Mouse (Mus musculus): Measurements from ENCODE around the gene Spg7.
A peak's percentile ranks its signal among the peaks of the same experiment; 100 is the strongest.

The Spg7 gene

DNA sequence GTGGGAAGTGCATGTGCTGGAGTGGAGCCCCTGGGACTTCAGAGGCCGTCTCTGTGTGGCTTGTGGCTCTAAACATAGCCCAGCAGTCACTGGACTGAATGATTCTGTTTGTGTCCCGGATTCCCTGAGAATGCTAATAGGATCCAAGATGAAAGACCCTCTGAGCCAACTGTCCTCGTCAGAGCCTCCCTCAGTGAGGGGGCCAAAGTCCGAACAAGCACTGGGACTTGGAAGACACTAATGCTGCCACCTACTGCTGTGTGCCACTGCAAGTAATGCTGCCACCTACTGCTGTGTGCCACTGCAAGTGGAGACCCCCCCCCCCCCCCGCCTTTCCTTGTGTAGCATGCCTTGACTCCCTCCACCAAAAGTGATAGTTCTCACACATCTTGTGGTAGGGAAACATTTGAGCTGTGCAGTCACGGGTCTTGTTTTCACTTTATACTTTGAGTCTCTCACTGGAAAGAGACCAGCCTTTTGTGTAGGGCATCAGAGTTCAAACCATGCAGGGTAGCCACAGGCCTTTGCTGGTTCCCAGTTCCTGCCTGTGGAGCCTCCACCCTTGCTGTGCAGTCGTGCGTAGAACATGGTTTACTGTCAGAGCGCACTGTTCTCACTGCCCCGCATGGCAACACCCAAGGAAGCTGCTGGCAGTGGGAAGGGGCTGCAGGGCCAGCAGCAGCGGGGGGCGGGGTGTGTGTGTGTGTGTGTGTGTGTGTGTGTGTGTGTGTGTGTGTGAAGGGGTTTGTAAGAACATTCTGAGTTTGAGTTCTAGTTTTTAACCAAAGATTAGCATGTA is 35.2 kb downstream of the Spg7 start:
- DNase-seq (ENCODE audit: low read depth): no peak

DNA sequence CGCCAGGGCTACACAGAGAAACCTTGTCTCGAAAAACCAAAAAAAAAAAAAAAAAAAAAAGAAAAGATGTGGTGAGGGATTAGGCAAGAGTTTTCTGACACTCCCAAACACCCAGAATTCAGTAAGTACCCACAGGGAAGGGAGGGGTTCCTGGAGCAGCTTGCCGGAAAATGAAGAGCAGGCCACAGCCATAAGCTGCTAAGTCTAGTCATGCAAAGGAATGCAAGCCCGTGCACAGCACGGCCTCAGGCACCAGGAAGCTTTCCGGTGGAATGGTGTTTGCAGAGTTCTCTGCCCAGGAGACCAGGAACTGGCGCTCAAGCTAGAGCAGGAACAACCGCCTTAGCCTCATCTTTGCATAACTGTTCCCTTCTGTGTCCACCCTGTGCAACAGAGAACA is 37.5 kb downstream of the Spg7 start:
- peak; percentile 96 for DNase-seq (ENCODE audit: low read depth)

DNA sequence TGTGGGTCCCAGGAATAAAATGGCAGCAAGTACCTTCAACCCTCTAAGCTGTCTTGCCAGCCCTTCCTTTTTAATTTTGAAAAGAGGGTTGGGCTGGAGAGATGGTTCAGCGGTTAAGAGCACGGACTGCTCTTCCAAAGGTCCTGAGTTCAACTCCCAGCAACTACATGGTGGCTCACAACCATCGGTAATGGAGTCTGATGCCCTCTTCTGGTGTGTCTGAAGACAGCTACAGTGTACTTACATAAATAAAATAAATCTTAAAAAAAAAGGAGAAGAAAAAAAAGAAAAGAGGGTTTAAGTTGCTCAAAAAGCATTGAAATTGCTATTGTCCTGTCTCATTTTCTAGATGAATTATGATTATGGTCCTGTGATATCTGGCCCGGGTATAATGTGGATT is 38.5 kb downstream of the Spg7 start:
- peak; percentile 52 for DNase-seq (ENCODE audit: low read depth)

DNA sequence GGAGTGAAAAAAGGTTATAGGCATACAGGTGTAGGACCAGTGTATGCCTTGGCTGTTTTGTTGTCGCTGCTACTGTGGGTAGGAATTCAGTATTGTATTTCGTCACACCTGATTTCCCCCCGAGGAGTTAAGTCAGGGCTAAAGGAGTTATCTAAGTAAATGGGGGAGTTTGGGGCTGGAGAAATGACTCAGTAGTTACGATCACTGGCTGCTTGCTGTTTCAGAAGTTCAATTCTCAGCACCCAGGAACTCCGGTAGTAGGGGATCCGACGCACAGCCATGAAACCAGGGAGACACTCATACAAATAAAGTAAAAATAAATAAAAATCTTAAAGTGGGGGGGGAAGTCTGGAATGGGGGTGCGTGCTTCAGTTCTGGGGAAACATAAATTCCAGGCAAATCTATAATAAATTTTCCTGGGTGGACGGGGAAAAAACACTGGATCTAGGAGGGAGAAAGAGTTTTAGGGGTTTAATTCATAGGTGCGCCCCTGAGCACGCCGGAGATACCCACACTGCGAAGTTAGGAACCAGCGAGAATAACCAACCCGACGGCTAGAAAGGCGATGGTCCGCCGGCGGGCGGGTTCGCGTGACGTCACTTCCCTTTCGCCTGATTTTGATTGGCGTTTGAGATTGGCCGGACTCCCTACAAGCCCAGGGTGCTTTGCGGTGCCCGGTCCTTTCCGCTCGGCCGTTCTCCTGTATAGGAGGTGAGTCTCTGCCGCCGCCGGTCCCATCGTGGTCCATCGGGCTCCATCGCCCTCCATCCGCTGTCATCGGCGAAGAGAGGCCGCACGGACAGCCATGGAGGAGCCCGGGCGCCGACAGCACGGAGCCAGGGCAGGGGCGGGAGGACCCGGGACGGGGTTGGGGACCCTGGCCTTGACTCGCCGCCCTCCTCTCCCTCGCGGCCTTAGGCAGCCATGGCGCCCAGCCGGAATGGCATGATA is 39.3 kb downstream of the Spg7 start, which contains the start of gene Rpl13:
Gene Rpl13, plus strand, starts transcription at position 616 of the 951 bp plus-strand sequence.
- peak; percentile 99 for DNase-seq (ENCODE audit: low read depth)

DNA sequence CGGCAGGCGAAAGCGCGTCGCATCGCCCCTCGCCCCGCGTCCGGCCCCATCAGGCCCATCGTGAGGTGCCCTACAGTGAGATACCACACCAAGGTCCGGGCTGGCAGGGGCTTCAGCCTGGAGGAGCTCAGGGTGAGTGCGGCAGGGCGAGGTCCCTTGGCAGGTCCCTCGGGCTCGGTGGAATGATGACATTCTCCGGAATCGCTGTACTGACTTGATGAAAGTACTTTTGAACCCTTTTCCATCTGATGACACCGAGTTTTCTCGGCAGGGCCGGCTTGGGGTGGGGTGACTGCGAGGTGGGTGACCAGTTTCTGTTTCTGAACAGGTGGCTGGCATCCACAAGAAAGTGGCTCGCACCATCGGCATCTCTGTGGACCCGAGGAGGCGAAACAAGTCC is 40.1 kb downstream of the Spg7 start:
- peak; percentile 36 for DNase-seq (ENCODE audit: low read depth)

DNA sequence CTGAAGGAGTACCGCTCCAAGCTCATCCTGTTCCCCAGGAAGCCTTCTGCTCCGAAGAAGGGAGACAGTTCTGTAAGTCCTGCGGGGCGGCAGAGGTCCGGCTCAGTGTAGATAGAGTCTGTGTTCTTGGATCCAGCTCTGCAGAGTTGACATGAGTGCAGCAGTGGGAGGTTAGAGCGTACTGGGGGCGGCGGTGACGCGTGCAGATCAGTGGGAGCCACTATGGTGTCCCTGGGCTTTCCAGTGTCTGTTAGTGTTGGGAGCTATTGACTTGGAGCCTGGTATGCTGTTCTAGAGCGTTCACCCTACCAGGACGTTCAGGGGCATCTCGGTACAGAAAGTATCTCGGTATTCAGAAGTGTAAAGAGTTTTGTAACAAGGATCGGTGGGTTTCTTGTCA is 40.5 kb downstream of the Spg7 start:
- peak; percentile 42 for DNase-seq (ENCODE audit: low read depth)

DNA sequence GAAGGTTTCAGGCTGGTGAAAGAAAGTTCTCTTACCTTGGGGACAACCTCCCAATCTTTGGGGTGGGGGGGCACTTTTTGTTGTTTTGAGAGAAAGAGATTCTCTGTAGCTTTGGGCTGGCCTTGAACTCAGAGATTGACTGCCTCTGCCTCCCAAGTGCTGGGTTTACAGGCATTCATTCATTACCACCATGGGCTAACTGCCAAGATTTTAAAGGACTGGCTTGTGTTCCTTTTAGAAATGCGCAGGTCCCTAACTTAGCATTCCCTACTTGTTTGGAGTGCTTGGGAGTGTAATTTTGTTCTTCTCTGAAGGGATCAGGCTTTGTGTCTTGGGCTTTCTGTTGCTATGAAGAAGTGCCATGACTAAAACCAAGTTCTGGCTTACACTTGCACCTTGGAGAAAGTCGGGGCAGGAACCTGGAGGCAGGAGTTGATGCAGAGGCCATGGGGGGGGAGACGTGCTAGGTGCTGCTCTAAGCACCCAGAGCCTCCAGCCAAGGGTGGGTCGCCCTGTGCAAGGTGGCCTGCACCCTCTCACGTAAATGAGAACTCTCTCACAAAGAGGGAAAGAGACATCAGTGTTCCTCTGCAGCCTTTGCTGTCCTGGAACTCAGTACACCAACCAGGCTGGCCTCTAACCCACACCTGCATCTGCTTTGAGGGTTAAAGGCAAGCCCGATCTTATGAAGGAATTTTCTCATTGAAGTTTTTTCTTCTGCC is 41.5 kb downstream of the Spg7 start:
- DNase-seq (ENCODE audit: low read depth): peak; percentile 44

DNA sequence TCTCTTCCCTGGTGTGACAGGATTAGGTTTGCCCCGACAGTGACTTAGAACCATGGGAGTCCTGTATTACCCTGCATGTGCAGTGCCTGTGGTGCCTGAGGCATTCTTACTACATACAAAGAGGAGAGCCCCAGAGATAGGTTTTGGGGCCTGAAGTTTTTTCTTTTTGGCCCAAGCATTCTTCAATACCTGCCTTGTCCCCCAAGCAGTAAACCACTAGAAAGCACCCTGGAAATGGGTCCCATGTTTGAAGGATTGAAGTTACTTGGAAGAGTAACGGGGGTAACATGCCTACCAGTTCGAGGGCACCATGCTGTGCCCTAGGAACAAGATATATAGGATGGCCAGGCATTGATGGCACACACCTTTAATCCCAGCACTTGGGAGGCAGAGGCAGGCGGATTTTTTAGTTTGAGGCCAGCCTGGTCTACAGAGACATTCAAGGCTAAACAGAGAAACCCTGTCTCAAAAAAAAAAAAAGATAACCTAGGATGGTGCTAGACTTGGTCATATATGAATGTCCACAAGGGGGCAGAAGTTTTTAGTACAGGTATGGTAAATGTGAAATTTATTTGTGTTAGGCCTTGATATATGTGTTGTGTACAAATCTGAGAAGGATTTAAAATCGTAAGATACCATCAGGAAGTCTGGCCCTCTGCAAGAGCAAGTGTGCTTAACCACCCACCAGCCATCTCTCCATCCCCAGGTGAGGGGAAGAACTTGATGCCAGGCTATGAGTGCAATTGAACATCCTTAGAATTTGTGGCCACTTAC is 43.0 kb downstream of the Spg7 start:
- DNase-seq (ENCODE audit: low read depth): peak; percentile 90

DNA sequence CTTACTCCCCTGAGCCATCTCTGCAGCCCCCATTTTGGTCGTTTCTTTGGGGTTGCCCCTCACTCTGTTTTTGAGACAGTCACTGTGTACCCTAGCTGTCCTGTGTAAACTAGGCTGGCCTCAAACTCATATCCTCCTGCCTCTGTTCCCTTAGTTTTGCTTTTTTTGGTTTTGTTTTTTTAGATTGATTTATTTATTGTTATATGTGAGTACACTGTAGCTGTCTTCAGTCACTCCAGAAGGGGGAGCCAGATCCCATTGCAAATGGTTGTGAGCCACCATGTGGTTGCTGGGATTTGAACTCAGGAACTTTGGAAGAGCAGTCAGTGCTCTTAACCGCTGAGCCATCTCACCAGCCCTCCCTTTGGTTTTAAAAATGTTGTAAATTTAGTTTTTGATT is 43.8 kb downstream of the Spg7 start:
- DNase-seq (ENCODE audit: low read depth): peak; percentile 80

DNA sequence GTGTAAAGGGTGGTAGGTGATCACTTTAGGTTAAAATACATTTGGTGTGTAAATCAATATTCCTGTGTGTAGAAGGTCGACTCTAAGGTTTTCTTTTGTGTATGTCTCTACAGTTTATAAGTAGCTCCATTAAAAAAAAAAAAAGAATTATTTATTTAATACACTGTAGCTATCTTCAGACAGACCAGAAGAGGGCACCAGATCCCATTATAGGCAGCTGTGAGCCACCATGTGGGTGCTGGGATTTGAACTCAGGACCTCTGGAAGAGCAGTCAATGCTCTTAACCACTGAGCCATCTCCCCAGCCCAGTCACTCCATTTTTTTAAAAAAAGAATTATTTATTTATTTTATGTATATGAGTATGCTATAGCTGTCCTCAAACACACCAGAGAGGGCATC is 45.3 kb downstream of the Spg7 start:
- DNase-seq (ENCODE audit: low read depth): peak; percentile 56

DNA sequence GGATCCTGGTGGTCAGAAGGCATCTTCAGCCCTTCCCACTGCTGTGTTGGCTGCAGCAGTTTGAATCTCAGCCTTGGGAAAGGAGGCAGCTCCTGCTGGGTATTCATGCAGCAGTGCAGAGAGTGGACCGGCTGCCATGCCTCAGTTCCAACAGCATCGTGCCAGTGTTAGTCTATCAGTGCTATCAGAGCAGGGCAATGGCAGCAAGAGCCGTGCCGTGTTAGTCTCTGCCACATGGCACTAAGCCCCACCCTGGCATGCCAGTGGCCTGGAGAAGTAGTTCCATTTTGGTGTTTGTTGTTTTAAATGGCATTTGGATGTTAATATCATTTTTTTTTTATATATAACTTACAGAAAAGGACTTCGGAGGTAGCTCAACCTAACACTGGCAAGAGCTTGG is 46.2 kb downstream of the Spg7 start:
- DNase-seq (ENCODE audit: low read depth): no peak

DNA sequence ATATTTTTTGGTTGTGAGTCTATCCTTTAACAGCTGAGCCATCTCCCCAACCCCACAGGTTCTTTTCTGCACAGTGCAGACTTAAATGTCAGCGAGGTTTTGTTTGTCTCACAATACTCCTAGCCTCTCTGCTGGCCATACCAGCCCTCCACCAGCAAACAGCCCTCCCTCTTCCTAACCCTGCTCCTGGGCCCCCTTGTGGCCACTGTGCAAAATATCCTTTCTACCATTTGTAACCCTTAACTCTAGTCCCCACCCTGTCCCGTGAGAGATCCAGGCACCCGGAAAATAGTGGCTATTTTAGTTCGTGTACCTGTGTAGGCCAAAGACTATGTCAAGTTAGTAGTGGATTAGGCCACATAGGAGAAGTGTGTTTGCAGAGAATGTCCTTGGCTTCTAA is 47.9 kb downstream of the Spg7 start:
- DNase-seq (ENCODE audit: low read depth): peak; percentile 85

DNA sequence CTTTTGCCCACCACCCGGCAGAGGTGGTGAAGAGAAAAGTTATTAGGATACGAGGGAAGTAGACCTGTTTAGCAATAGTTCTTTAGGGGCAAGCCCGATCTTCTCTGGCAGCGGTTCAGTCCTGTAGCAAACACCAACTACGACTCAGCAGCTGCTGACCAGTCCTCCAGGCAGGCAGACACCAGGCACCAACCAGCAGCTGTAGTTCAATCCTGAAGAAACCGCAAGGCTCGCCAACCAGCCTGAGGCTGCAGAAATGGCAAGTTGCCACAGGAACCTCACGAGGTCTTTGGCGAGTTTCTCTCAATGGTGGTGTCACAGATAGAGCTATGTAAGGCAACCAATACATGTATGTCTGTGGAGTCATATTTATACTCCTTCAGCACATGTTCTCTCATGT is 50.1 kb downstream of the Spg7 start:
- peak; percentile 92 for DNase-seq (ENCODE audit: low read depth)

DNA sequence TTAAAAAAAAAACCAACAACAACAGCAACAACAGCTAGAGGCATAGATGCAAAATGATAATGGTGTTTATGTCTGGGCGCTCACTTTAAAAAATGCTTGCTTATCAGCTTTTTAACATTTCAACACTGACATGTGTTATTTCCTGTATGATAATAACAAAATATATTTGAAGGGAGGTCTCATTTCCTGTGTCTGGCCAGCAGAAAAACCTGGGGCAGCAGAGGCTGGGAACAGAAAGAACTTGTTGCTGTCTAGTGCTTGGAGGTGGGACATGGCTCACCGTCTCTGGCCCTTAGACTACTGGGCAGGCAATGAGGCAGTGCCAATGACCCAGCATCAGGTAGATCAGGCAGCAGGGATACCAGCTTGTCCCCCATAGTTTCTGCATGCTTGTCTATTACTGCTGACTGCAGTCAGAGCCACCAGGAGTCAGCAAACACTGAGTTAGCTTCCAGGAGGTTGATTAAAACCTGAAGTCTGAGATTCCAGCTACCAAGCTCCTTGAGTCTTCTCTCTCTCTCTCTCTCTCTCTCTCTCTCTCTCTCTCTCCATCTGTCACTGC is 51.2 kb downstream of the Spg7 start:
- peak; percentile 80 for DNase-seq (ENCODE audit: low read depth)

DNA sequence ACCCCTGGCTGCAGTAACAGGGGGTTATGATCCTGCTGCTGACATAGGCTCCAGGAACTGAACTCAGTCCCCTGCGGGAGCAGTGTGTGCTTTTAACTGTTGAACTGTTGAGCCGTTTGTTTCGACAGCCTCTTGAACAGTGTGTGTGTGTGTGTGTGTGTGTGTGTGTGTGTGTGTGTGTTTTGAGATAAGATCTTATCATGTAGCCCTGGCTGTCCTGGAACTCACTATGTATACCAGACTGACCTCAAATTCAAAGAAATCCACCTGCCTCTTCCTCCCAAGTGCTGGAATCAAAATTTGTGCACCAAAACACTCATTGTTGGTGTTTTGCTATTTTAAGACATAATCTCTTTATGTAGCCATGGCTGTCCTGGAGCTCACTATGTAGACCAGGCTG is 51.9 kb downstream of the Spg7 start:
- peak; percentile 81 for DNase-seq (ENCODE audit: low read depth)

DNA sequence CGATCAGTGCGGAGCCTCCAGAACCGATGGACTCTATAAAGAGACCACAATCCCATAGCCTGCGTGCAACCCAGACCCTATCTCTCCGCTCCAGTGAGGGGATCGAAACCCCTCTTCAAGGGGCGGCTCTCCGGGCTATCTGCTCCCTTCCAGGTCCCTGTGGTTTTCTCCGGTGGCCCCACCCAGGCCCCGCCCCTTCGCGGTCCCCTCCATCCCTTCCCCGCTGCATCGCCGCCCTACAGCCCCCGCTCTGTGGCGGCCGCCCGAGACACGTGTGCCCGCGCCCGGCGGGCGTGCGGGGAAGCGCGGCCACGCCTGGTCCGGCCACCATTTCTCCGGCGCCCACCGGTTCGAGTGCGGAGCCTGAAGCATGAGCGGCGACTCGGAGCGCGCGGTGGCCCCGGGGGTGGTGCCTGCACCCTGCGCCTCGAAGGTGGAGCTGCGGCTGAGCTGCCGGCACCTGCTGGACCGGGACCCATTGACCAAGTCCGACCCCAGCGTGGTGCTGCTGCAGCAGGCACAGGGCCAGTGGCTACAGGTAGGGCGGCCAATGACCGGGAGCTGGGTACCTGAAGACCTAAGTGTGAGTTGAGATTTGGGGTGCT is 54.5 kb downstream of the Spg7 start, which contains the start of gene Cpne7:
Gene Cpne7, plus strand, starts transcription at position 248 of the 605 bp plus-strand sequence.
- DNase-seq (ENCODE audit: low read depth): no peak

DNA sequence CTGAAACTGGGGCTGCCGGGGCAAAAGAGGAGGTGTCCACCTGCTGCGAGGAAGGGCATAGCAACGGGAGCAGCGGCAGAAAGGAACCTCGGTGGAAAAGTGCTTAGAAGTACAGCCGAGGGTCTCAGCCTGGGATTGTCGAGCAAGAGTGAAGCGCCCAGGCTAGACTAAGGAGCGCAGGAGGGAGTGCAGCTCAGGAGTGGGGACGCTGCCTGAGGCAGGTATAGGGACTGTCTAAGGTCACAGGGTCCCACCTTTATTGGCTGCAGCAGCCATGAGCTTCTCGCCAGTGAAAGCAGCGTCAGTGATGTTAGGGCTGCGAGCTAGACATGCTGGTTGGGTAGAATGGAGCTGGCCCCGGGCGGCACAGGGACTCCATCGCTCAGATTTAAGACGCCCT is 55.0 kb downstream of the Spg7 start:
- DNase-seq (ENCODE audit: low read depth): no peak

DNA sequence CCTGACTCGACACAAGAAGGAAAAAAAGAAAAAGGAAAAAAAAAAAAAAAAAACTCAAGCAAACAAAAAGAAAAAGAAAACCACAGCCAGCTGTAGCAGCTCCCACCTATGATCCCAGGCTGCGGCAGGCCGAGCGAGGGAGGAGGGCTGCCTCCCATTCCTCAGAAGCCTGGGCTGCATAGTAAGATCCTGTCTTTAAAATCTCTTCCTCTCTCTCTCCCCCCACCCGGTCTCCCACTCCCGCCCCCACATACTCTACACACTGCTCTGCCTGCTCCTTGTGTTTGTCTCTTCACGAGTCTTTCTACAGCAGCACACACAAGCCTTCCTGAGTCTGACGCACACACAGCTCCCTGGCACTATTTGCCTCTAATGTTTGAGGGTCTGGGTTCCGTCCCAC is 59.3 kb downstream of the Spg7 start:
- DNase-seq (ENCODE audit: low read depth): no peak

DNA sequence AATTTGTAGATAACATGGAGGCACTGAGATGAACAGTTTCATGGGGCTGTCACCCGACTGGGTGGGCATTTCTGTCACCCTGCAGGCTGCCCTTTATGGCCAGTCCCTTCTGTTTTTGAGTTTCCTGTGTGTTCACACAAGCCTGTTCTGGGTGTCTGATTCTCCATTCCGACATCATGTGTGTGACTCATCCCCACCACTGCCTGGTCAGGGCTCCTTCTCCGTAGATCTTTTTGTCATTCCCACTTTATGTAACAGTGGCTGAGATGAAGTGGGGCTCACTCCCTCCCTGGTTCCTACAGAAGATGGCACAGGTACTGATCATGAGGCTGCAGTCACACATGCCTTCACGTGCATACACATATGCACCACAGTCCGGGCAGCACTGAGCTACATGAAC is 59.9 kb downstream of the Spg7 start:
- DNase-seq (ENCODE audit: low read depth): peak; percentile 51

DNA sequence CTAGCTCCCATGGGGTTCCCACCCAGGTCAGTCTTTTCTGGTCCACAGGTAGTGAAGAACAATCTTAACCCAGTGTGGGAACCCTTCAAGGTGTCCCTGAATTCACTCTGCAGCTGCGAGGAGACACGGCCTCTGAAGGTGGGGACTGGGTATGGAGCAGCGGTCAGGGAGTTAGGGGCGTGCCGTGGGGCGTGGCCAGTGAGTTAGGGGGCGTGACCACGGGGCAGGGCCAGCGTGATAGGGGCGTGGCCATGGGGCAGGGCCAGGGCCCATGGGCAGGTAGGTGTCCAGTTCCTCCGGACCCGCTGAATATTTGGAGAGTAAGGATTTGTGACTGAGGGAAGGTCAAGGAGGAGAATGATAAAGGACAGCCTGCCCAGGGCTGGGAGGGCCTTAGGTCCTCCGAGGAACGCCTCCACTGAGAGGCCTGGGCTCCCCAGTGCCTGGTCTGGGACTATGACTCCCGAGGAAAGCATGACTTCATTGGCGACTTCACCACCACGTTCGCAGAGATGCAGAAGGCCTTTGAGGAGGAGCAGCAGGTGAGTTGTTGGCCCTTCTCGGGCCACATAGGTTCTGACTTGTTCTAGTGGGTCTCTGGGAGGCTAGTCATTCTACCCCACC is 63.6 kb downstream of the Spg7 start:
- no peak for DNase-seq (ENCODE audit: low read depth)
